Mouse (Mus musculus) heart, embryonic 12.5 days (tissue): ENCODE results near the gene Lrguk. TPM values are rescaled to one million over a fixed set of nuclear protein-coding genes. Genes with fewer than 3 reads are reported as not detected.

Source experiments
- ATAC-seq: fragments of 200-750 bp; cut with Nextera tagmentation; 2 replicates; pipeline ENCODE4 v1.8.0; 2017; ENCODE audit warnings: moderate TSS enrichment, moderate library complexity; ENCODE audit not compliant: insufficient number of reproducible peaks, low FRiP score
- H3K27ac ChIP-seq: fragments of 300-500 bp; sonication (generic); 2 replicates; pipeline ENCODE4 v1.5.1; 2016; ENCODE audit warnings: mild to moderate bottlenecking, moderate library complexity; ENCODE audit not compliant: poor library complexity, severe bottlenecking
- H3K27me3 ChIP-seq: fragments of 300-500 bp; sonication (generic); replicated peaks from 2 replicates; pipeline ENCODE4 v1.6.1; 2016; ENCODE audit warnings: mild to moderate bottlenecking, moderate library complexity
- H3K36me3 ChIP-seq: fragments of 300-500 bp; sonication (generic); 2 replicates; pipeline ENCODE4 v1.6.1; 2016; ENCODE audit warnings: mild to moderate bottlenecking, moderate library complexity
- H3K4me1 ChIP-seq: fragments of 300-500 bp; sonication (generic); replicated peaks from 2 replicates; pipeline ENCODE4 v1.6.1; 2016; ENCODE audit warnings: mild to moderate bottlenecking
- H3K4me2 ChIP-seq: fragments of 300-500 bp; sonication (generic); 2 replicates; pipeline ENCODE4 v1.6.1; 2016; ENCODE audit warnings: mild to moderate bottlenecking, moderate library complexity
- H3K4me3 ChIP-seq: fragments of 300-500 bp; sonication (generic); 2 replicates; pipeline ENCODE4 v1.5.1; 2016; ENCODE audit warnings: mild to moderate bottlenecking
- H3K9ac ChIP-seq: fragments of 300-500 bp; sonication (generic); 2 replicates; pipeline ENCODE4 v1.6.1; 2016; ENCODE audit warnings: mild to moderate bottlenecking, moderate library complexity
- H3K9me3 ChIP-seq: fragments of 300-500 bp; sonication (generic); replicated peaks from 2 replicates; pipeline ENCODE4 v1.6.1; 2016; ENCODE audit warnings: mild to moderate bottlenecking, moderate library complexity
- WGBS: fragments of 180-500 bp; shearing (Covaris S2); methylation state at CpG from one replicate; pipeline ENCODE4 v1.1.7; 2016; 5-methylcytosine and 5-hydroxymethylcytosine counted together
- polyA plus RNA-seq: library from polyadenylated mRNA; unstranded; fragments of >200 nt; fragmentation: Nextera tagmentation; extraction: Ambion mirVana; gene quantifications from 2 replicates; pipeline ENCODE4 v1.2.1, GENCODE M21; 2016

Gene Lrguk
- polyA plus RNA-seq, 1 experiment from 2014 or later: 1.1 TPM

DNA sequence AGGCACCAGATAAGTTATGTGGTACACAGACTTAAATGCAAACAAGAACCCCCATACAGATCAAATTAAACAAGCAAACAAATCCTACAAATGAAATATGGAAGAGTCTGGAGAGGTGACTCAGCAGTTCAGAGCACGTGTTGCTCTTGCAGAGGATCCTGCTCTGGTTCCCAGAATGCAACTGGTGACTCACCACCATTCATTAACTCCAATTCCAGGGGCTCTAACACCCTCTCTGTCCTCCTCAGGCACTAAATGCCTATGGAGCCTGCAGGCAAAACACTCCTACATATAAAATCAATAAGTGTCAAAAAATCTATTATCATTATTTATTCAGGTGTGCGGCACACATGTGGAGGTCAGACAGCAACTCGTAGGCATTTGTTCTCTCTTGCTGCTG lies 4.8 kb downstream of the Lrguk start:
- WGBS: 45% methylated on average over 3 of the region's 3 CpGs
- Histone ChIP-seq H3K27me3 (0 out of 2 replicates have a peak, but pooled peaks cover 5% of the 10 kb centered on the region), H3K9me3 (no peaks in the 10 kb centered on the region), H3K9ac (no peak overlapping the region), H3K27ac (no peak overlapping the region), H3K36me3 (no peaks in the 10 kb centered on the region), H3K4me3 (no peak overlapping the region), H3K4me2 (peak overlapping the region; percentile 30), H3K4me1 (peaks cover 15% of the 10 kb centered on the region)
- ATAC-seq: no peak

DNA sequence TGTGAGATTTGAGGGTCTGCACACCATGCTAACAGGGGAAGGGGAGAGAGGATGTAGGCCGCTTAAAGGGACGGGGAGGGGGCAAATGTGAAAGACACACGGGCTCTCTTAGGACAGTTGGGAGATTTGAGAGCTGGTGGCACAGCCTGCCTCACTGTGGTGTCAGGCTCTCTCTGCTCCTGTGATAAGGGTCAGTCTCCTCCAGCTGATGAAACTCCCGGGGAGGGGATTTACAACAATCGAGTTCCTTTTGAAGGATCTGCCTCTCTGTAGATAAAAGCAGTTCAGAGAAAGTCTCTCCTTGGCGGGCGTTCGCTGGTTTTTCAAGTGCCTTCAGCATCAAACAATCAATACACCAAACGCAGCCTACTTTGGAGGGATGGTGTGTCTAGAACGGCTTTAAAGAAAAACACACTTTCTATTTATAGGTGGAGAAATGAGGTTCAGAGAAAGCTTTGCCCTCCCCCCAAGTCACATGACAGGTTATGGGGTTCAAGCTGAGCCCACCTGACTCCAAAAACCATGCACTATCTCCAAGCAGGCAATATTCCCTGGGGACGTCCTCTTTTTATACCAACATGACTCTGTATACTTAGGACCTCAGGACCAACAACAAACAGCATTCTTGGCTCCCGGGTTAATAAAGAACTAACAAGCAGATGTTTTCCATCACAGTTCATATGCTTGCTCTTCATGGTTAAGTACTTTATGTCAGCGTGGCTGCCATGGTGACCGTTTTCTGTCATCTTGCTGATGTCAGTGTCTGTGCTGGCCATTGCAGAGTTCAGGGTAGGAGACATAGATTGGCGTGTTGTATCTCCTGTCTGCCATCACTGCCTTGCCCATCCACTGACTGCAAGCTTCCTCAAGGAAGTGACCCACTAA lies 5.6 kb downstream of the Lrguk start:
- no peak for ATAC-seq
- Histone ChIP-seq H3K9me3 (no peaks in the 10 kb centered on the region), H3K4me3 (no peak overlapping the region), H3K36me3 (no peaks in the 10 kb centered on the region), H3K4me1 (peaks cover 15% of the 10 kb centered on the region), H3K27ac (no peak overlapping the region), H3K9ac (peak overlapping the region; percentile 14; the same call in 1 of the 2 replicates), H3K4me2 (peak overlapping the region; percentile 30), H3K27me3 (0 out of 2 replicates have a peak, but pooled peaks cover 5% of the 10 kb centered on the region)
- WGBS: 23% methylated on average over 15 of the region's 15 CpGs

DNA sequence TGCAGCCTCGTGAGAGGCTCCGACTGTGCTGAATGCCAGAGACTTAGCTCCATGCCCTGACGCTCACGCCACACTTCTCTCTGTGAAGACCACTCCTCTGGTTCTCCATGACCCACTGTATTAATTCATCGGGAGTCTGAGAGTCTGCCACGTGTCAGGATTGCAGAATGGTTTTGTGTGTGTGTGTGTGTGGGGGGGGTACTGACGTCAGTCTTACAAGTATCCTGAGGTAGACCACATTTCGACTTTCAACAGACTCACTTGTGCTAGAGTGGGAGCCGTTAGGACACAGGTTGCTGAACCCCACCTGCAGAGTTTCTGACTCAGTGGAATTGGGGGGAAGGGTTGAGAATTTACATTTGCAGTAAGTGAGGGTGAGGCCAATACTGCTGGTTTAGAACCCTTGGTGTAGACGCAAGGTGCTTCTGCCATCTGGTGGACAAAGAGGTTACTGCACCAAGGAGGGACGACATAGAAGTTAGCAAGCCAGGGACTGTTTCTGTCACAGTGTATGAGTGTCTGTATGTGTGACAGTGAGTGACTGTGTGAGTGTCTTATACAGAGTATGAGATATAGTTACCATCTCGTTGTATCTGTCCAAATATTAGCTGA lies 11.5 kb downstream of the Lrguk start:
- Histone ChIP-seq H3K4me1 (peaks cover 12% of the 10 kb centered on the region), H3K9ac (no peak overlapping the region), H3K27me3 (no peaks in the 10 kb centered on the region), H3K4me2 (peak overlapping the region; percentile 12; the same call in 1 of the 2 replicates), H3K36me3 (no peaks in the 10 kb centered on the region), H3K9me3 (no peaks in the 10 kb centered on the region), H3K27ac (no peak overlapping the region), H3K4me3 (no peak overlapping the region)
- WGBS: 43% methylated on average over 12 of the region's 12 CpGs
- ATAC-seq: no peak

GRCm38 (mm10) chr6:34041589-34042280 lies 12.5 kb downstream of the Lrguk start:
- Histone ChIP-seq H3K27ac (no peak overlapping the region), H3K4me3 (no peak overlapping the region), H3K9me3 (no peaks in the 10 kb centered on the region), H3K36me3 (no peaks in the 10 kb centered on the region), H3K4me2 (no peak overlapping the region), H3K27me3 (no peaks in the 10 kb centered on the region), H3K4me1 (peaks cover 15% of the 10 kb centered on the region), H3K9ac (no peak overlapping the region)
- ATAC-seq: no peak
- 87% methylated on average over 11 of the region's 11 CpGs for WGBS

DNA sequence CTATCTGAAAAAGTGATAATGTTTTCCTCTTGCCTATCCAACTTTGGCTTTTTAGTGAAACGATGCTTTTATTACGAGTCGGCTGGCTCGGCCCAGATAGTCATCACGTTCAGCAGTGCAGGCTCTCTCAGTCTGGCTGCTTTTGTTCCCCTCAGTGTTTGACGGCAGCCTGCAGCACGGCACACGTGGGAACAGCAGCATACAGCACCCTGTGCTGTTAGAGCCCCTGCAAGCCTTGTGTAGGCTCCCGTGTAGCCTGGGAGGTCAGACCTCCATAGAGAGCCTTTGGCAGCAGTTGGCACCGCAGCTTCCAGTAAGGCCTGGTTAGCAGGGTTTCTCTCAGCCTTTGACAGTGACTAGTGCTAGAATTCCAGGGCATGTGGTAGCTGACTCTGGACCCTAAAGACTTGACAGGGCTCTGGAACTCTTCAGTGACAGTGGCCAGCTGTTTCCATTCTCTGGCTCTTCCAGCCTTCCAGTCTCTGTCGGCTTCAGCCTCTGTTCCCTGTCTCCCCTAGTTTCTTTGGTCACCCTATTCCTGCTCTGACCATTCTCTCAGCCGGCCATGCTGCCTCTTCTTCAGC lies 15.1 kb downstream of the Lrguk start:
- no peak overlapping the region for H3K4me2 ChIP-seq
- H3K27me3 ChIP-seq: no peaks in the 10 kb centered on the region
- peaks cover 25% of the 10 kb centered on the region for H3K4me1 ChIP-seq
- no peaks in the 10 kb centered on the region for H3K36me3 ChIP-seq
- peak overlapping the region; percentile 56 for H3K27ac ChIP-seq
- no peaks in the 10 kb centered on the region for H3K9me3 ChIP-seq
- no peak for ATAC-seq
- no peak overlapping the region for H3K9ac ChIP-seq
- 39% methylated on average over 12 of the region's 12 CpGs for WGBS
- no peak overlapping the region for H3K4me3 ChIP-seq

GRCm38 (mm10) chr6:34044846-34045540 lies 15.7 kb downstream of the Lrguk start:
- no peak for ATAC-seq
- H3K36me3 ChIP-seq: no peaks in the 10 kb centered on the region
- H3K4me2 ChIP-seq: no peak overlapping the region
- H3K9me3 ChIP-seq: no peaks in the 10 kb centered on the region
- H3K27me3 ChIP-seq: no peaks in the 10 kb centered on the region
- peaks cover 29% of the 10 kb centered on the region for H3K4me1 ChIP-seq
- 79% methylated on average over 9 of the region's 9 CpGs for WGBS
- H3K9ac ChIP-seq: no peak overlapping the region
- peak overlapping the region; percentile 56 for H3K27ac ChIP-seq
- no peak overlapping the region for H3K4me3 ChIP-seq

- Histone ChIP-seq H3K4me2 (no peak overlapping the region), H3K27me3 (no peaks in the 10 kb centered on the region), H3K27ac (no peak overlapping the region), H3K36me3 (no peaks in the 10 kb centered on the region), H3K4me3 (no peak overlapping the region), H3K9me3 (no peaks in the 10 kb centered on the region), H3K9ac (no peak overlapping the region), H3K4me1 (peaks cover 29% of the 10 kb centered on the region)
- ATAC-seq: no peak
- WGBS: 71% methylated on average over 11 of the region's 11 CpGs
Measured at GRCm38 (mm10) chr6:34046551-34047186, 17.4 kb downstream of the Lrguk start.

GRCm38 (mm10) chr6:34049433-34049832 lies 20.2 kb downstream of the Lrguk start:
- H3K27ac ChIP-seq: peak overlapping the region; percentile 13; the same call in 1 of the 2 replicates
- H3K9me3 ChIP-seq: no peaks in the 10 kb centered on the region
- 70% methylated on average over 2 of the region's 2 CpGs for WGBS

GRCm38 (mm10) chr6:34059741-34060140 lies 30.5 kb downstream of the Lrguk start:
- no peaks in the 10 kb centered on the region for H3K9me3 ChIP-seq
- 90% methylated on average over 6 of the region's 6 CpGs for WGBS
- no peak overlapping the region for H3K9ac ChIP-seq
- H3K27me3 ChIP-seq: no peaks in the 10 kb centered on the region
- H3K4me3 ChIP-seq: no peak overlapping the region
- H3K36me3 ChIP-seq: no peaks in the 10 kb centered on the region
- no peak overlapping the region for H3K27ac ChIP-seq
- no peak for ATAC-seq
- no peak overlapping the region for H3K4me2 ChIP-seq
- no peaks in the 10 kb centered on the region for H3K4me1 ChIP-seq

More at GRCm38 (mm10) chr6:34049433-34049832, 20.2 kb downstream of the Lrguk start:
- no peak overlapping the region for H3K4me3 ChIP-seq
- no peak for ATAC-seq
- peaks cover 23% of the 10 kb centered on the region for H3K4me1 ChIP-seq
- H3K4me2 ChIP-seq: no peak overlapping the region
- H3K27me3 ChIP-seq: no peaks in the 10 kb centered on the region
- H3K9ac ChIP-seq: no peak overlapping the region
- no peaks in the 10 kb centered on the region for H3K36me3 ChIP-seq

- H3K4me2 ChIP-seq: no peak overlapping the region
- 83% methylated on average over 7 of the region's 7 CpGs for WGBS
- no peak overlapping the region for H3K27ac ChIP-seq
- H3K9ac ChIP-seq: no peak overlapping the region
- no peaks in the 10 kb centered on the region for H3K9me3 ChIP-seq
- H3K36me3 ChIP-seq: no peaks in the 10 kb centered on the region
- H3K27me3 ChIP-seq: no peaks in the 10 kb centered on the region
- no peak for ATAC-seq
- no peak overlapping the region for H3K4me3 ChIP-seq
- 0 out of 2 replicates have a peak, but pooled peaks cover 4% of the 10 kb centered on the region for H3K4me1 ChIP-seq
Measured at GRCm38 (mm10) chr6:34066790-34067189, 37.5 kb downstream of the Lrguk start.
